Mouse (Mus musculus) layer of hippocampus, adult 9-11 months (tissue): ENCODE results near the gene Gucy2e.

ENCODE experiments used
- DNase-seq: peaks from one replicate; pipeline ENCODE4 v3.0.0; 2022

The Gucy2e gene

DNA sequence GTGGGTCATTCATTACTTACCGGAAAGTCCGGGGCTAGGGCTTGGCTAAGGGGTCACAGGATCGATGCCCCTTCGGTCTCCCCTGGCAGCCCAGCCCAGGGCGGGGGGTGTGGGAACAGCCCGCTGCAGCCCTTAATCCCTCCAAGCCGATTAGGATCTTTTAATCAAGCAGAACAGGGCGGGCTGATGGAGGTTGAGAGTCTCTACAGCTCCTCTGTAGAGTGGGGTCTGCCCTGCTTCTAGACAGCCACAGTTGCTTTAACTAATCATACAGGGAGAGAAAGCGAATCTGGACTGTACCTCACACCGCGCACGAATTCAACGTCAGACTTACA is at the start of gene Gucy2e:
Gucy2e (minus strand) TSS at position 111 of the 335 bp plus-strand sequence.
- DNase-seq = no peak

DNA sequence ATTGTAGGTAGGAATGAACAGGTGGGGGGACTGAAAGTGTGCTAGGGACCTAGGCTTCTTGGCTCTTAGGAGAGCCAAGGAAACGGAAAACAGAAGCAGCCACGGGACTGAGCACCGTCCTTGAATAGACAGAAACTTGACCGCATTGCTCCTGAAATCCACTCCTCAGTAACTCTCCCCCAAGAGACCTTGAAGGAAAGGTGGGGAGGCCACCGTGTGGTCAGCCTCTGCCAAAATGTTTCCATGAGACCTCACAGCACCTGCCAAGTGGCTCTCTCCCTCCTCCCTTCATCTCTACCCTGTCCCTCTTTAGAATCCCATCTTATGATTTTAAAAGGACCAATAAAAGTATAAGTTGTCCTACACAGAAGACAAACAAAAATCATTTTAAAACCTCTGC is 40.4 kb upstream of the Gucy2e start:
- DNase-seq = no peak

DNA sequence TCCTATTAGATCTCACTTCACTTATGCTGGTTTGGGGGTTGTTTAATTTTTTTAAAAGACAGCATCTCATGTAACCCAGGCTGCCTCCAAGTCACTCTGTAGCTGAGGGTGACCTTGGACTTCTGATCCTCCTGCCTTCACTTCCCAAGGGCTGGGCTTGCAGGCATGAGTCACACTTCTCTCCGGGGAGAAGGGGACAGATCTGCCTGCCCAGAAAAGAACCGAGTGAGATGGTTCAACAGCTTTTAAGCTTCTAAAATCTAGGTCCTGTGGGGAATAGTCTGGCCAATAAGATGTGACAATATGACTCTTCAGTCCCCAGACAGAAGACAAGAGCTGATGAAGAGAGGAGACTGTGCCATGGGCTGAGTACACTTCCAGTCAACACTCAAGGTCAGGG is 39.2 kb upstream of the Gucy2e start:
- no peak for DNase-seq

DNA sequence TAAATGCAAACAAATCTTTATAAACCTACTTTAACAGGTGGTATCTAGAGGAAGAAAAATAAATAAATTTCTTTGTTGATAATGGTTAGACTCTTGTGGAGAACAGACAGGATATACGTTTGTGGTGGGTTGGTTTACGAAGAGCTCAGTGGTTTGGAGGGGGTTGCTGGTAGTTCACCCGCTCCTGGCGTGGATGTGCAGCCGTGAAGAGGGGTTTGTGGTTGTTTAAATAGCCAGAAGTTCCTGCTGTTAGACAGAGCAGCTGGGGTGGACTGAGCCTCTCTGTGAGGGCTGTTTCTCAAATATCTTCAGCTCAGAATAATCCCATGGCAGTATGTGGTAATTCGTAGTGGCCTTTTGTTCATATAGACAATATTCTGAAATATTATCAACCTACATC is 38.8 kb upstream of the Gucy2e start:
- no peak for DNase-seq

DNA sequence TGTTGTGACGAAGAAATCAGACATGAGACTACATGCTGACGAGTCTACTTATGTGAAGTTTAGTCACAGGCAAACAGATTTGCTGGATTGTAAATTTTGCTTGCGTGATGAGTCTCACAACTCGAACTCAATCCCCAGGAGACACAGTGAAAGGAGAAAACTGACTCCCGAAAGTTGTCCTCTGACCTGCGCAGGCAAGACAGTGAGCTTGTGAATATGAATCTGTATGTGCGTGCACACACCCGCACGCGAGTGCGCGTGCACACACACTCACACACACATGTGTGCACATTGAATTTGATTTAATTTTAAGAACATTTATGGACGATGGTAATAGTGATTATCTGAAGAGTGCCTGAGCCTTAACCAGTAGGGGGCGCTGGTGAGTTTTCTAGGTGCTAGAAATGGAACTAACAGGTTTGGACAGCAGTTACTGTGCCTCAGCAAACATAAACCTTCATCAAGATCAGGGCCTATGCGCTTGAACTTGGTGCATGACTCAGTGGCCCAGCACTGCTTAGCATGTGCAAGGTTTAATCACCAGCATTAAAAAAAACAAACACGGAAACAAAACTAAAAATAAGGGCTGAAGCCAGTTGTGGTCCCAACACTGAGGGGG is 35.4 kb upstream of the Gucy2e start:
- DNase-seq = peak; percentile 54

DNA sequence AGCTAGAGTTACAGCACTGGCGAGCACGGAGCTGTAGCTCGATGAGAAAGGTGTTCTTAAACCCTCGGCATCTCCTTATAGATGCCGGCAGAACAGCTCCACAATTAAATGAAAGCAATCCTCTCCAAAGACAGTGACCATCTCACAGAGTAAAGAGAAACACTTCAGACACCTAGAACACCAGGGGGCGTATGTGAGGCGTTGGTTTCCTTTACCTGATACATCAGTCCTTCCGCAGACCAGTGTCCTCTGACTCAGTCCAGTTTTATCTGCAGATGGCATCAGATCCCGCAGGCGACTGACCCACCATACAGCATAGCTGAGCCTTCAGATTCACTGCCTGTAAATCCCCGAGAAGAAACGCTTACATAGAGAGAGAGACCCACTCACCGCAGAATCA is 32.7 kb upstream of the Gucy2e start:
- peak; percentile 49 for DNase-seq

DNA sequence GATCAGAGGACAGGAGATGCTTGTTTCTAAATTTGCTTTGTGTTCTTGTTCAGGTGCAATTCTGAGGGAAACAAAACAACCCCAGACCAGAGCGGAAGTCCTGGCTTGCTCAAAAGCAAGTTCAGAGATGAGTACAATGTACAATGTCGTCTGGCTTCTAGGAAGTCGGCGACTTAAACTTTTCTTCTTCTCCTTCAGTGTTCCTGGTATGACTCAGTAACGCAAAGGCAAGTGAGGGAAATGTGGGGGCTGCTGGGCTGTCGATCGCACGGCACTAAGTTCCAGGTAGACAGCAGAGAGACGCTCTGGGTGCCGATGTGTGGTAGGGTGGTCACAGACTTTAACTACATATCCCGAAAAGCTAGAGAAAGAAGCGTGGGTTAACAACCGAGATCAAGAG is 31.3 kb upstream of the Gucy2e start:
- DNase-seq = no peak

DNA sequence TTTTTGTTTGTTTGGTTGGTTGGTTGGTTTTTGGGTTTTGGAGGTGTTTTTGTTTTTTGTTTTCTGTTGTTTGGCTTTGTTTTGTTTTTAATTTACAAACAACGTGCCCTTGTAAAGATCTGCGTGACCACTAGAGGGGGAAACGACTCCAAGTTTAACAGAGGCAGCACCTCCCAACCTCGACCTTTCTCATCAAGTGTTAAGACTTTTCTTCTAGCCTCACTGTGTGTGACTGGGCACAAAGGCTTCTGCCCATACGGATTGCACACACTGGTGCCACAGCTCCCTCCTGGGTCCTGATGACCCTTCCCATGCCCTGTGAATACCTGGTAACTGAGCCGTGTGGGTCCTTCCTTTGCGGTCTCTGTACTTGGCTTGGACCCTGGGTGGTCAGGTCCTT is 30.5 kb upstream of the Gucy2e start:
- no peak for DNase-seq

DNA sequence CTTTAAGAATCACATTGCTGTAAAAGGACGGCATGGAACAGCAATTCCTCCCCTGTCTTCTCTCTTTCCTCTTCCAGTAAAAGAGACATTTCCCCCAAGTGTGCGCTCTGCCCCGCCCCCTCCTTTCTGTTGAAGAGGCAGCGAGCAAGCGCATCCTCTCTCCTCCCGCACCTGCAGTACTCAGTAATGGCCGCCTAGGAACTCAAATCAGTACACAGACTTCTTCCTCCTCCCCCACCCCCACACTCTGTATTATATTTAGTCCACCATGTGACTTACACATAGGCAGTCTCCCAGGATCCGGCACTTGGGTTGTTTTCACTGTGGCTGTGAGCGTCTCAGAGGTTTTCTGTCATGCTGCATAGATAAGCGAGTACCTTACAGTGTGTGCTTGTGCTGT is 29.4 kb upstream of the Gucy2e start:
- DNase-seq = peak; percentile 90

DNA sequence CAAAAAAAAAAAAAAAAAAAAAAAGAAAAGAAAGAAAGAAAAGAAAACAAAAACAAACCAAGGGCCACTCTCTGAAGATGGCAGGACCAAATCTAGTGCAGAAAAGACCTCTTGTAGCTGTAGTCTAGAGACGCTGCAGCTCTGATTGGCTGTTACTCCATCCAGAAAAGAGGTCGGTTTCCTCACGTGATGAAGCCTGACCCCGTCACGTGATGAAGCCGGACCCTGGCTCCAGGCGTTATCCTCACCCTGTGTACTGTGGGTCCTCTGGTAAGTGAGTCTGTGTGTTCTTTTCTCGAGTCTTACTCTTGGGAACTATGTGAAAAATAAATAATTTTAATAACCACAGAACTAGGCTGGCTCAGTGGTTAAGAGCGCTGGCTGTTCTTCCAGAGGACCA is 28.6 kb upstream of the Gucy2e start:
- no peak for DNase-seq

DNA sequence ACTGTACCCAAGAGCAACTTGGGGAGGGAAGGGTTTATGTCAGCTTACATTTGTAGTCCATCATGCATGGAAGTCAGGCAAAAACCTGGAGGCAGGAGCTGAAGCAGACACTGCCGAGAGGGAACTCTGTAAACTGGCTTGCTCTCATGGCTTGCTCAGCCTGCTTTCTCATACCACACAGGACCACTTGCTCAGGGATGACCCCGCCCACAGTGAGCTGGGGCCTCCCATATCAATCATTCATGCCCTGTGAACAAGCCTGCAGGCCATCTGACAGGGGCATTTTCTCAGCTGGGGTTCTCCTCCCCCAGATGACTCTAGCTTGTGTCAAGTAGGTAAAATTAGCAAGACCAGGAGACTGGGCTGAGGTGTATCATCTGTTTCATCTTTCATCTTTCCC is 27.4 kb upstream of the Gucy2e start:
- DNase-seq = no peak

DNA sequence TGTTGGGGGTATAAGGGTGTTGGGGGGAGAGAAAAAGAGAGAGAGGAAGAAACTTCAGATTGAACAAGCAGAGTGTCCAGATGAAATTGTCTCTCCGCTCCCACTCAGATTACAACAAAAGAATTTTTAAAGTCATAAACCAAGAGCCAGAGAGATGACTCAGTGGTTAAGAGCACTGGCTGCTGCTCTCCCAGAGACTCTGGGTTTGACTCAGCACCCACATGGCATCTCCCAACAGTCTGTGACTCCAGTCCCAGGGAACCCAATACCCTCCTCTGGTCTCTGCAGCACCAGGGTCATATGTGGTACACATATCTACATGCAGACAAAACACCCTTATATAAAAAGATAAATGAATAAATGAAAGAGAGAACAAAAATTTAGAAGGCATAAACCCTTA is 23.3 kb upstream of the Gucy2e start:
- DNase-seq = no peak

DNA sequence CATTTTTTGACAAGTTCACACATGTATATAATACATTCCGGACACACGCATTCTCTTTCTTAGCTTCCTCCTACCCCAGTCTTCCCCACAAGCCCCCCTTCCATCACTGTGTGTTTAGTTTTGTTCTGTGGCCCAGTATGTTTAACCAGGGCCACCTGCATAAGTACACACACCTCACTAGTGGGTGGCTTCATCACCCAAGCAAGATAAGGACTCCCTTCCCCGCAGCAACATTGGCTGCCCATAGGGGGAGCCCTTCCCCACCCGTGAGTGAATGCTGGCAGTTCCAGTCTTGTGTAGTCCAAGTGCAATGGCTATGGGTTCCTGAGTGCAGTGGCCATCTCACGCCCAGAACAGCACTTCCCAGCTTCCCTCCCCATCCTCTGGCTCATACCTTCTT is 21.5 kb upstream of the Gucy2e start:
- peak; percentile 23 for DNase-seq

DNA sequence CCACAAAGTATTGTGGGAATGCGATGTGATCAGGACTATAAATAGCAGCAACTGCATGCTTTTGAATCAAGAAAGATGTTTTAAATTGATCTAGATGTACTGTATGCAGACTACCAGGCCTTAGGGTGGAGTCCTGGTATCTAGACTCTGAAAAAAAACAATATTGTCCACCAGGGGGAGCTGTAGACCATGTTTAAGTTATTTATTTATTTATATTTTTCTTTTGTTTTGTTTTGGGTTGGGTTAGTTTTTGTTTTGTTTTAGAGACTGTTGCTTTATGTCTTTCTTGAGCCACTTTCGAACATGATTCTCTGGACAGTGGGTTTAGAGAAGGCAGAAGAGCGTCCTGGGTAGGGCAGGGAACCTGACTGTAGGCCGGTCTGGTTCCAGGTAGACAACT is 21.0 kb upstream of the Gucy2e start:
- no peak for DNase-seq

DNA sequence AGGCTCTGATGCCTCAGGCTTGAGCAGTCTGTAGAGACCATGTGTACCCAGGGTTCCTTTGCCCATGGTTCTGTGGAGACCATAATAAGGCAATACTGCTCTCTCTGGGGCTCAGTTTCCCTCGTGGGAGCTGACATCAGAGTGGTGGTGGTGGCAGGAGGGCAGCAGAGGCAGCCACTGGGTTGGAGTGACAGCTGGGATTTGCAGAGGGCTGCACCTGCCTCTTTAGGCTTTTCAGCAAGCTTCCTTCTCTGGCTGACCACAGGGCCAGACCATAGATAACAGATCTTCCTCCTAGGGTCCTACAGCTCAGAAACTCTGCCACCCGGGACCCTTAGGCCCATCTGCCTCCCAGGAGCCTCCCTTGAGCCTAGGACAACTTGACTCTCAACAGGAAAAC is 20.2 kb upstream of the Gucy2e start:
- no peak for DNase-seq

DNA sequence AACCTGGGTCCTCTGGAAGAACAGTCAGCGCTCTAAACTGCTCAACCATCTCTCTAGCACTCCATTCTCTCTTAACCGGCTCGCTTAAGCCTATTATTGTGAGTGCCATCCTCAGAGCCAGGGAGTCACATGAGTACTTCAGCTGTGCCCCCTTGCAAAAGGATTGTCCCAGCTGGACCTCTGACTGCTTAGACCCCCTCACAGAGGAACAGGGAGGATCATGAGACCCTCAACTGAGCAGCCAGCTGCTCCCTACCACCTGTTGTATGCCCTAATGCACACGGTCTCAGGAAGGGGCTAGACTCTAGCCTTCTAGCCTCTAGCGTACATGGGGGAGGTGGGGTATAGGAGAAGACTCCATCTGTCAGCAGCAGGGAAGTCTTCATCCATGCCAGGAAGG is 18.0 kb upstream of the Gucy2e start:
- no peak for DNase-seq

DNA sequence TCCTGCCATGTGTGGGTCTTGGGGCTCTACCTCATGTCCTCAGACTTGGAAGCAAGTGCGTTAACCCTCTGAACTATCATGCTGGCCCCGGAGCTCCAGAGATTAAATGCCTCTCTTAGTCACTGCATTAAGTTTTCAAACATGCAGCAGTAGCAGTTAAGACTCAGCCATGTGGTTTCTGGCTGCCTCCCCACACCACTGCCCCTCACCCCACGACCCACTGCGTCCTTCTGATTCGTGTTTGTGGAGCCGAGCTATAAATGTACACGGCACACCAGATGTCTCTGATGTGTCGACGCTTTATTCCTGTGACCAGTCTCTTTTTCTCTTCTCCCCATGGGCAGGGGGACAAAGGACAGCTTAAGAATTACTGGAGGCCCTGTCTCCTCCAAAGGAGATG is 16.3 kb upstream of the Gucy2e start:
- DNase-seq = no peak

DNA sequence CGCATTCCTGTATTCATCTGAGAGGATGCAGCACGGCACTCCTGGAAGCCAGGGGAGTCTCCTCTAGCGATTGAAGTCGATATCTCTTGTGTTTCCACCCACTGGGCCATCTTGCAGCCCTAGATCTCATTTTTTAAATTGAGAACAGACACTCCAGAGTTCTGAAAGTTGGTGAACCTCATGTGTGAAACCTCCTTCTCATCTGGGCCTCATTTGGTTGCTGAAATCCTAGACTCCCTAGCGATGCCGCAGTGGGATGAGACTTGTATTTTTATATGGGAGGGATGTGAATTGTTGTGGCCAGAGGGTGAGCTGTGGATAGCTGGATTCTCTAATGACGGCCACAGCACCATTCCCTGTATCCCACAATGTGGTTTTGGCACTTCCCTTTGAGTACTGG is 15.1 kb upstream of the Gucy2e start:
- no peak for DNase-seq

DNA sequence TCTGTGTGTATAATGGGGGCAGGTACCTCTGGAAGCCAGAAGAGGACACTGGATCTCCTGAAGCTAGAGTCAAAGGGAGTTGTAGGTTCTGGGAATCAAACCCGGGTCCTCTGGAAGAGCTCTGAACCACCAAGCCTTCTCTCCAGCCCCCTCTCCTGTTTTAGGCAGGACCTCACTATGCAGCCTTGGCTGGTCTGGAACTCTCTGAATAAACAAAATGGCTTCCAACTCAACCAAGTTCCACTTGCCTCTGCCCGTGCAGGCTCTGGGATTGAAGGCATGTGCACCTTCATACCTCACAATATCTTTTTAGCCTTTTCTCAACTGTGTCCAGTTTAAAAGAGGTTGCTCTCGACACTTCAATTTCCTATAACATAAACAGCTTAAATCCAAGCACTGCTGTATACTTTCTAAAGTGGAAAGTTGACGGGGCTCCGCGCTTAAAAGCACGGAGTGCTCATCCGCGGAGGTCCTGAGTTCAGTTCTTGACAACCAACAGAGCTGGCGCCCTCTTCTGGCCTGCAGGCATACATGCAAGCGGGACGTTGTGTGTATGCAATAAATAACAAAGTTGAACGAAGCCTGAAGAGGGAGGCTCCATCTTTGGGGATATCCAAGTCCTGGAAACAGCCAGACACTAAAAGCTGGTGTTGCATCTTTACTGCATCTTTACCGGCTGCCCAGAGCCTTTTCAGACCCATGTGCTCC is 14.5 kb upstream of the Gucy2e start:
- no peak for DNase-seq

DNA sequence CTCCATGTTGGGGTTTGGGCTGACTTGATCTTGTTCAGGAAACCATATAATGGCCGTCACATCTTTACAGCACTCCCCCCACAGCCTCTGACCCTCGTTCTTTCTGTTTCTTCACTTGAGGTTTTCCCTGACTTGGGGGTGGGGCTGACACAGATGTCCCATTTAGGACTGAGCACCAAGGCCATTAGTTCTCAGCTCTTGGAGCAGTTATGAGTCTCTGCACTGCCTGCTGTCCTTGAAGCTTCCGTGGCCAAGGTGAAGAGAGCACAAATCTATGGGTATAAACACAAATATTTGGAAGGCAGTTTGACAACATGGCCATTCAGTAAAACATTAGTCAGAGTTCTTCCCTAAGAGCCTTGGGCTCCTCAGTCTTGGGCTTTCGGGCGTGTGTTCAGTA is 13.3 kb upstream of the Gucy2e start:
- no peak for DNase-seq

DNA sequence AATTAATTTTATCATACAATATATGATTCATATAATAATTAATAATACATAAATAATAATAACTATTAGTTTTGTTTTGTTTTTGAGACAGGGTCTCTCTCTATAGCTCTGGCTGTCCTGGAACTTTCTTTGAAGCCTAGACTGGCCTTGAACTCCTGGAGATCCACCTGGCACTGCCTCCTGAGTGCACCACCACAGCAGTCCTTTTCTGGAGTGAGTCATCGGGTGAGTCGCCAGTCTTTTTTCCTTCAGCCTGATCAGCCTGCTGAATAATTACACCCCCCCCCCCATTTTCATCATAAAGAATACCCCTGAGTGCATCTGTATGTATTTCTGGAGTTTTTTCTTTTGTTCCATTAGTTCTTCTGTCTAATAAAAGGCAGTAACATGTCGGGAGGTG is 12.3 kb upstream of the Gucy2e start:
- no peak for DNase-seq

DNA sequence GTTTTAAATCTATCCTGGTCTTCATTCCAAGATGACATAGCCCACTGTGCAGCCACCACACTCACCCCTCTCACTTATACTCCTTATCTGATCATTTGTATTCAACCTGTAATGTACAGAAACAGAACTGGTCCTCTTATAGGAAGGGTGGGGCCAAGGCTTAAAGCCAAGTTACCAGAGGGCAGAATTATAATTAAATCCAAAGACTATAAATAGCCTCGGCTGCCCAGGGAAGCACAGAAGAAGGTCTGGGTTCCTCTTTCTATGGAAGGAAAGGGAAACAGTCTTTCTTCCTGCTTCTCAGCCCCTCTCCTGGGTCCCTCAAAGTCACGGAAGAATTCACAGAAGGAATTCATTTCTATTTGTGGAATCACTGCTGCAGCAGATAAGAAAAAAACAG is 8.8 kb upstream of the Gucy2e start:
- no peak for DNase-seq

DNA sequence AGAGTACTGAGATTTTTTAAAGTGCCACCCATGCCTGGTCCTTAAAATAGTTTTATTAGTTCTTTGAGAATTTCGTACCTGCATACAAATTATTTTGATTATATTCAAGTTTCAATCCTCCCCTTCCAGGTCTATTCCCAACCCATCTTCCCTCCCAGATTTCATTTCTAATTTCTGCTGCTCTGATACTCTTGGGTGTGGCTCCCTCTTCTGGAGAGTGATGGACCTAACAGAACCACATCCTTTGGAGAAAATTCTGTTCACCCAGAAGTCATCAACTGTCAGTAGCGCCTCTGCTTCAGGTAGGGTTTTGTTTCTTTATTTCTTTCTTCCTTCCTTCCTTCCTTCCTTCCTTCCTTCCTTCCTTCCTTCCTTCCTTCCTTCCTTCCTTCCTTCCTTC is 8.1 kb upstream of the Gucy2e start:
- no peak for DNase-seq

DNA sequence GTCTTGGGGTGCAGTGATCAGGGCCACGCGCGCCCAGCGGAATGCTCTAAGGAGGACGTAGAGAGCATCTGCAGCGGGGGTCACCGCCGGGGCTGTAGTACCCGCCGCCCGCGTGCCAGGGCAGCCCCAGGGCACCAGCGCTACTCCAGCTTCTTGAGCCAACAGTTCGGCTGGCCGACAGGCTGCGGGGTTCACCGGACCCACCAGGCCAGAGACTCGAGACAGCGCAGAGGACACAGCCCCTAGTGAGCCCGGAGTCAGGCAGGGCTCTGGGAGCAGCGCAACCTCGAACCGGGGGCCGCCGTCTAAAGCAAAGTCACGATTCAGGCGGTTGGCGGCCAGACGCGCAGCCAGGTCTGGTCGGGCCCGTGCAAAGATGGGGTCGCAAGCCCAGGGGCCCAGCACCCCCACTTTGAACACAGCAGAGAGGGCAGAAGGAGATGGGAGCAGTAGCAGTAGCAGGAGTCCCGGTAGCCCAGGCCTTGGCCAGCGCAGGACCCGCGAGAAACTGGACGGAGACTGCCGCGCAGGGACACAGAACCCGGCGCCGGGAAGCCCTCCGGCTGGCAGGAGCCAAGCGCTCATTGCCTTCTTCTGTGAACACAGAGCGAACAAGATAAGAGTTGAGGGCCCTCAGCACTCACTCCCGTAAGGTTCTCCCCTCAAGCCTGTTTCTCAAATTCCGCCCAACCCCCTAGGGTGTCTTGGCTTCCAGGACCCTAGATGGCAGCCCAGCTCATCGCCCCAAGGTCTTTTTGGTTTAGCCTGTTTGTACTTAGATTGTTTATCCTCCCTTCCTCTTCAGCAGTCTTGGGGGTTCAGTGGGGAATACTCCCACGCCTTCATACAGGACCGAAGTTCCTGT is 543 bp downstream of the Gucy2e start:
- DNase-seq = no peak
